Mouse (Mus musculus) heart, adult 8-10 months (tissue): Measurements from ENCODE around the gene Rcn3. TPM values are rescaled to one million over a fixed set of nuclear protein-coding genes. Genes with fewer than 3 reads are reported as not detected.

ENCODE experiments used
- DNase-seq: peaks from one replicate; pipeline ENCODE4 v3.0.0; 2022; ENCODE audit warnings: low spot score
- total RNA-seq, 4 experiments: library from RNA; stranded (reverse); gene quantifications; 2 replicates each; pipeline ENCODE4 v1.2.4; 2022

Rcn3 gene
- total RNA-seq, 4 experiments from 2014 or later: 17.8 to 27.4 (median 21.4) TPM

DNA sequence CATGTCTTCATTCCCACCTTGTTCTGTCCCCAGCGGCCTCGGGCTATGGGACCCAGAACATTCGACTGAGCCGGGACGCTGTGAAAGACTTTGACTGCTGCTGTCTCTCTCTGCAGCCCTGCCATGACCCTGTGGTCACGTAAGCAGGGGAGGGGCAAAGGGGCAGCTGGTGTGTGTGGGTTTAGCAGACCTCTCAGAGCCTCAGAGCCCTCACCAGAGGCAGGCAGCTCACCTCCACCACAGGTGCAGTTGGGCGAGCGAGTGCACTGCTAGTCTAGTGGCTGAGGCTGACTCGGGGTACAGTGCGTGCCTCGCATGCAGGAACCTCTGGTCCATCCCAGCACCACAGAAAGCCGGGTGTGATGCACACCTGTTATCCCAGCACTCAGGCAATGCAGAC, 18.1 kb downstream of the Rcn3 start:
- no peak for DNase-seq

GRCm38 (mm10) chr7:45073171-45073707, 18.8 kb downstream of the Rcn3 start:
- no peak for DNase-seq

DNA sequence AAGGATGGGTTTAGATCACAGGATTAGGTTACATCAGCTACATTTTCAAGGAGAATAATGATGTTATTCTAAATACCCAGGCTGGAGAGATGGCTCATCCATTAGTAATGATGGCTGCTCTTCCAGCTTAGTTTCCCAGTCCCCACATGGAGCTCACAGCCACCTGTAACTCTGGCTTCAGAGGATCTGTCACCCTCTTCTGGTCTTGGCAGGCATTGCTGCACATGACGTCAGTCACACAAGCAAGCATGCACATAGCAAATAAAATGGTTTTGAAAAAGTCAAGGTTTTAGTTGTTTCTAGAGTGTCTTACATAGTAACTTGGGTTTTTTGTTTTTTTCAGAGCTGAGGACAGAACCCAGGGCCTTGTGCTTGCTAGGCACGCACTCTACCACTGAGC, 19.8 kb downstream of the Rcn3 start:
- DNase-seq: no peak

DNA sequence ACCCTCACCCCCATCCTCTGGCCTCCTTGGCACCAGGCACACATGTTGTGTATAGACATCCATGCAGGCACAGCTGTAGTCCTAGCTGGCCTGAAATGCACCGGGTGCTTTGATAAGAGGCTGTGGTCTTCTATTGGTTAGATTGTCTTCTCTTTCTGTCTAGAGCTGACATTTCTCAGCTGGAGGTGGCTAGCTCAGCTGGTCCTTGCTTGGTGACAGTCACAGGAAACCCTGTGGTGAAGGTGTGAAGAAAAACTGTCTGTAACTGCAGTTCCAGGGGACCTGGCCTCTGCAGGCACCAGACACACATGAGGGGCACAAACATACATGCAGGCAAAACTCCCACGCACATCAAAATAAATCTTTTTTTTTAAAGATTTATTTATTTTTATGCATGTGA, 22.4 kb downstream of the Rcn3 start:
- no peak for DNase-seq

DNA sequence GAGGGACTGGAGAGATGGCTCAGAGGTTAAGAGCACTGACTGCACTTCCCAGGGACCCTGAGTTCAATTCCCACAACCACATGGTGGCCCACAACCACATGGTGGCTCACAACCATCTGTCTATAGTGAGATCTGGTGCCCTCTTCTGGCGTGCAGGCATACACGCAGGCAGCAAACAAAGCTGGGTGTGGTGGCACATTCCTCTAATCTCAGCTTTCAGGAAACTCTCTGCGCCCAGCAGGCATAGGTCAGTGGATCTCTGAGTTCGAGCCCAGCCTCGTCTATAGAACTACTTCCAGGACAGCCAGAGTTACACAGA, 24.1 kb downstream of the Rcn3 start:
- DNase-seq: no peak

DNA sequence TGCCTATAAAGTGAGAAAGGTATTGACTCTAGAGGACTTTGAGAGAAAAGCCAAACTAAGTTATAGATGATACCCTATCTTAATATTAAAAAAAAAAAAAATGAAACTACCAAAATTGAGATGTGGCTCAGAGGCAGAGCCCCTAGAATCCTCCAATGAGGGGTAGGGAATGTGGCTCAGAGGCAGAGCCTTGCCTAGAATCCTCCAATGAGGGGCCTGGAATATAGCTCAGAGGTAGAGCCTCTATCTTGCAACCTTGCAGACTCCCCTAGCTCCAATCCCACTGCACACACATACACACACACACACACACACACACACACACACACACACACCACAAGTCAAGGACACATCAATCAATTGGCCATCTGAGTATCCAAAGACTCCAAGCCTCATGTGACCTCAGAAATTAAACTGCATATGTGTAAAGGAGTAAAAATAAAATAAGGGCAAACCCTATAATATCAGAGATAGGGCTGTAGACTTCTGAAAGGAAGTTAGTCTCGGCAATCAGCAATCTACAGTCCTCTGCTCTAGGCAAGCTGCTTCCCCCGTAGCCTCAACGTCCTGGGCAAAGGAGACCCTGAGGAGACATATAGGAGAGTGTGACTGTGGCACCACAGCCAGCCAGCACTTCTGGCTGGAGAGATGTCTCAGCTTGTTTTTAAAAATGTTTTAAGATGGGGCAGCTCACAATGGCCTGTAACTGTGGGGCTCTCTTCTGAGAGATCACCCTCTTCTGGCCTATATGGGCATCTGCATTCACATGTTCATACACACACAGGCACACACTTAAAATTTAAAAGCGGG, 24.6 kb downstream of the Rcn3 start:
- DNase-seq: no peak

- peak; percentile 98 for DNase-seq
Observed at GRCm38 (mm10) chr7:45062239-45062835, 29.7 kb downstream of the Rcn3 start, which contains the start of the genes Nosip and Prrg2. Gene Nosip (plus strand): TSS chr7:45062429. Gene Prrg2 (minus strand): TSS chr7:45062677.

GRCm38 (mm10) chr7:45061532-45062075, 30.4 kb downstream of the Rcn3 start:
- DNase-seq: no peak

GRCm38 (mm10) chr7:45060632-45061122, 31.3 kb downstream of the Rcn3 start:
- no peak for DNase-seq

DNA sequence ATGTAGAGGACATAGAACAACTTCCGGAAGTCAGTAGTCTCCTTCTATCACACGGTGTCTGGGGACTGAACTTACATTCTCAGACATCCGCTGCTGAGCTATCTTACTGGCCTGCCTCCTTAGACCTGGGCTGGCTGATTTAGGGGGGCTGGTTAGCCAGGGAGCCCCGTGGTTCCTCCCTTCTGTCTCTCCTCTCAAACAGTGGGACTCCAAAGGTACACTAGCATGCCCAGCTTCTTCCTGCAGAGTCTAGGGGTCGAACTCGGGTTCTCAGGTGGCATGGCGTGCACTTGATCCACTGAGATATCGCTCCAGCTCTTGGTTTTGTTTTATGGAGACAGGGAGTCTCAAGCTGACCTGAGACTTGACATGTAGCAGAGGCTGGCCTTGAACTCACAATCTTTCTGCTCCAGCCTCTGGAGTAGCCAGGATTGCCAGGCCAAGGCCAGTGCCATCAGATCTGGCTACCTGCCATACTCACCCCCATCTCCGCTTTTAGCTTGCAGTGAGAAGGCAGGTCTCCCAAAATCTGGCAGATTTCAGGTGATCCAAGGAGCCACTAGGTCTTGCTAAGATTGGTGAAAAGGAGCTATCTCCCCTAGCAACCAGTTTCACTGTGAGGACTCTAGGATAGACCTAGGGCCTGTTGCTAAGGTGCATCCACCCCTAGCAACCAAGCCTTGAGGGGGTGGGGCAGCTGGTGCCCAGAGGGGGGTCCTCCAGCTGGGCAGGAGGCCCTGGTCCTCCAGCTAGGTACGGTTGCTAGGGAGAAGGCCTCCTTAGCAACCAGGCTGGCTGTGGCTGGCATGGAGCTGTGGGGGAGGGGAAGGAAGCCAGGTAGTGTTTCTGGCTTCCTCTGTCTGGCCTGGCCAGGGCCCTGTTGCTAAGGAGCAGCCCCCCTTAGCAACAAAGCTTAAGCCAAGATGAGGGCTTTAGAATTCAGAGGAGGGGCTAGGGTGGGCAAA, 33.1 kb downstream of the Rcn3 start:
- no peak for DNase-seq

GRCm38 (mm10) chr7:45056972-45057348, 35.1 kb downstream of the Rcn3 start:
- no peak for DNase-seq

DNA sequence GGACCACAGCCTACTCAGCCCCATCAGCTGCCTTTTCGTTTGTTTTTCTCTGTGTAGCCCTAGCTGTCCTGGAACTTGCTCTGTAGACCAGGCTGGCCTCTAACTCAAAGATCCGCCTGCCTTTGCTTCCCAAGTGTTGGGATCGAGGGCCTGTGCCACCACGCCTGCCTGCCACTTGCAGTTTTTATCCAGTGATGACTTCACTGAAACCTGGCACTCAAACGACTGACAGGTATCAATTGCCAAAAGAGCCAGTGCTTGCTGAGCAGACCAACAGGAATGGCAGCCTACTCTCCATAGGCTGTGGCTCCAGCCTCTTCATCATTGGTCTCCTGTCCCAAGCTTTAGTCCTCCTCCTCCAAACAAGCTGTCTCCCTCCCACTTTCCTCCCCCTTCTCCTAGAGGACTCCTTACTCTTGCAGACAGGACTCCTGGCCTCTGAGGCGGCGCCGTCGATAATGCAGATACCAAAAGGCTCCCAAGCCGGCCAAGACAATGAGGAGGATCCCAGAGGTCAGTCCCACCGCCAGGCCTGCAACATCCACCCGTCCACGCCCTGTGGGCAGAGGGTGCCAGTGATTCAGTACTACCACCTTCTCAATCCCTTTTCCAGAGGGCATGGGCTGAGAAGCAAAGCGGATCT, 35.6 kb downstream of the Rcn3 start:
- no peak for DNase-seq

DNA sequence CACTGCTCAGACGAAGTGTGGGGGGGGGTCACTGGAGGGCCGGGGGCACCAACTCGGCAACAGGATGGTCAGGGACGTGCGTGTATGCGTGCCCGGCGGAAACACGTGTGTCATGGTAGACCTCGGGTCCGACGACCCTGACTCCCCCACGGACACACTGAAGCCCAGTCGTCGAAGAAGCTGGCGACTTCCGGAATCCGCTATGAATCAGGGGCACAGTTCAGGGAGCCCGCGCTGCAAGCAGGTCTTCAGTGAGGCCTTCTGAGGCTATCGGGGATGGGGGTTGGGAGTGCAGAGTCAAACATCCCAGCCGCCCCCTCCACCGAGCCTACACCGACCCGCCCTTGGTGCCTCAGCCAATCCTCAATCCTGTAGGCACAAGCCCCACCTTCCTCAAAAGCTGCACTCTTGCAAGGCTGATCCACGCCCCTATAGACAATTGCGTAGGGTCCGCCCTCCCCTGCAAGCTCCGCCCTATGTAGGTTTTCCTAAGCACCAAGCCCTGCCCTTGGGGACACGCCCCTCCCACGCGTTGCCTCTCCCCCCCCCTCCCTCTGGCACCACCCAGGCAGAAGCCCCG, 38.0 kb downstream of the Rcn3 start:
- DNase-seq: peak; percentile 95

- DNase-seq: peak; percentile 64
Observed at GRCm38 (mm10) chr7:45053117-45053930, 38.7 kb downstream of the Rcn3 start.

- DNase-seq: no peak
Observed at GRCm38 (mm10) chr7:45052862-45053116, 39.2 kb downstream of the Rcn3 start, which contains the start of gene Prr12. Gene Prr12 (minus strand): TSS chr7:45052881.

DNA sequence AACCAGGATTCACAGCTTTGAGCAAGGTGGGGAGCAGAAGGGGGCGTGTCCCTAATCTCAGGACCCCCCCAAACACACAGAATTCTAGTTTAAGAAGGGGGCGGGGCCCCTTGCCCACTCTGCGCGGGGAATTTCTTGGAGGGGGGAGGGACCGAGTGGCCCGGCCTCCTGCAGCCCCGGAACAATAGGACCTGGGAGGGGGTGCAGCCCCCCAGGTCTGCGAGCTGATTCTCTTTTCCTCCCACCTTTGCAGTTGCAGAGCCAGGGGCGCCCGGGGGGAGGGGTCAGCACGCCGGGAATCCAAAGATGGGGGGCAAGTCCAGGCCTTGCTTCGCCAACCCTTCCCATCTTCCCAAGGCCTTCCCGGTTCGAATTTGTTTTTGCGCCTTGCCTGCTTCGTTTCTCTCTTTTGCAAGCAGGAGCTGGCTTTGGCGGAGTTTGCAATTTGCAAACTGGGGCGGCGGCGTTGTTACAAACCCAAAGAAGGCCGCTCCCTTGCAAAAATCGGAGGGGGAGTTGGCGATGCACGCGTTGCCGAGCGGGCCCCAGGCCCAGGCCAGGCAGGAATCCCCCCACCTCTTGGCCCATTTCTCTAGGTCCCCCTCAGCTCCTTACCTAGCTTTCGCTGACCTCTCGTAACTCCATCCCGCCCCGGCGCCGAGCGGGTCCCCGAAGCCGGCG, 39.7 kb downstream of the Rcn3 start:
- no peak for DNase-seq

DNA sequence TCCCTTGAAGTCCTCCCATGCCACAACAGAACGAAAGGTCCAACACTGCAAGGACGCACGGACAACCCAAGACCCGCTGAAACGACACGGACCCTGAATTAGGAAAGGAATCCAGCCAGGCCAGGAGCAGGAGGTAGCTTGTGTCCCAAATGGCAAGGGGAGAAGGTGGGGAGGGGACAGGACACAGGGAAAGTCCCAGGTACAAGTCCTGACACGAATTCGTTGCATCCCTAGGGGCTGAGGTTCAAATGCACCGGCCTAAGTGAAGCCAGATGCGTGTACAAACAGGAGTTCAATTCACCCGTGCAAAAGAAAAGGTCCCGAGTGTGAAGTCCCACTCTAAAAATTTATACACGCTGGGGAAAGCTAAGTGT, 40.4 kb downstream of the Rcn3 start:
- DNase-seq: no peak

DNA sequence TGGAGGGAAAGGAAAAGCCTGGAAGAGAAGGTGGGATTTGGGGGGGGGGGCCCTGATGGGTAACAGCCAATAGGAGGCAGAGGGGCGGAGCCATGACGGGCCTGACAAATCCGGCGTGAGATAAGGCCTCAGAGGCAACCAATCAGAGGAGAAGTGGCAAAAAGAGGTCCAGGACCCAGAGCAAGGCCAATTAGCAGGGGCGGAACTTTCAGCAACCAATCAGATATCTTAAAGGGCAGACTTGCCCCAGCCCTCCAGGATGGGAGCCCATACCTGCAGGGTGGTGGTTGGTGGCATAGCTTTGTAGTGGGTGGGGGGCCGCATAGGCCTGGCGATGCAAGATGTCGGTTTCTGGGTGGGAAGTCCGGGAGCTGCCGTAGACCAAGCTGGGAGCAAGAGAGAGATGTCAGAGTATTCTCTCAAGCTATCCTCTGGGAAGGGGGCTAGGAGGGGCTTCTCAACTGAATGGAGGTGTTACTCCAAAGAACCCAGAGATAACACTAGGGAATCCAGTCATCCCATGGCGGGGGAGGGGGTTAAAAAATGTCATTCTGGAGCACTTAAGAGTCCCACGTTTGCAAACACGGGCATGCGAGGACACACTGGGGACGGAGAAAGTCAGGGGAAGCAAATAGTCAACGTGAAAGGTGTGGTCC, 40.9 kb downstream of the Rcn3 start:
- peak; percentile 77 for DNase-seq
